Mouse (Mus musculus): ENCODE data around the gene 1700123L14Rik. TPM values are rescaled to one million over a fixed set of nuclear protein-coding genes. Genes with fewer than 3 reads are reported as not detected.
A peak's percentile ranks its signal among the peaks of the same experiment; 100 is the strongest.

1700123L14Rik gene
- total and polyA plus RNA-seq, 3 experiments = not detected

DNA sequence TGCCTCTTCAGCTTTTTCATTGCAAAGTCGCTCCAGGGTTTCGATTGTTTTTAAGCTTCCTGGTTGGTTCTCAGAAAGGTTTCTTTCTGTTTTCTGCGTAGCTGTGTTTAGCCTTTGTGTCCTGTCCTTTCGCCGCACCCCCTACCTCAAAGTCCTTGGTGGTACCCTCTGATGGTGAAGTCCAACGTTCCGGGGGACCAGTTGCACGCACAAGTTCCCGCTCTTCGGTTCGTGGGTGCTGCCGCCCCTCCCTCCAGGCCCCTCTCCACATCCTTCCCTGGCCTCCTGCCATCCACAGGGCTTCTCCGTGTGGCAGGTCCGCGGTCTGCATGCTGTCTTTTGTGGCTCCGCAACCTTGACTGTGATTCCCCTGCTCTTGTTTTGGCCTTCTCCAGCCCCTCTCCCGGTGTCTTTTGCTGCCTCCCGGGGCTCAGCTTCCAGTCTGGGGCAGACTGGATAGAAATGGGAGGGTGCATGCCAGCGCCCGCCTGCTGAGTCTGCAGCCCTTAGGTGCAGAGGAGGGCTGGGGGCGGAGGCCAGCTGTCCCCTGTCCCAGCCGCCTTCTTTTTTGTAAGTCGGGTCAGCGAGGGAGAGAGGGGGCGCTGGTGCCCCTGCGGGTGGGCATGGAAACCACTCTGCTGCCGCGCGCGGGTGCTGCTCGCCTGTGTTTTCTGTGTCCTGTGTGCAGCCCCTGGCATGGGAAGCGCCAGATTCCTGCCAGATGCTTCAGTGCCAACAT lies 49.3 kb downstream of the 1700123L14Rik start:
- Histone ChIP-seq H3K9ac (ENCODE audit: insufficient read depth, low read depth) (no peak overlapping the region), H3K36me3 (replicated peaks in 1 of 2; ENCODE audit: control insufficient read depth in 1 of 2, insufficient read depth in 1 of 2, low read length in 1 of 2) (no peaks in the 10 kb centered on the region), H3K79me2 (replicated peaks; ENCODE audit: control insufficient read depth, extremely low read depth, insufficient read depth, poor library complexity, severe bottlenecking) (no peaks in the 10 kb centered on the region), H3K27me3 (replicated peaks) (no peaks in the 10 kb centered on the region), H3K9me3 (replicated peaks; ENCODE audit: low read length) (peaks cover 17% of the 10 kb centered on the region), H3K4me1 (ENCODE audit: control insufficient read depth in 1 of 2, insufficient read depth in 2 of 2) (no peaks in the 10 kb centered on the region), H3K4me2 (ENCODE audit: insufficient read depth, low read depth, poor library complexity, severe bottlenecking) (no peak overlapping the region), H3K27ac (ENCODE audit: insufficient read depth, low read depth) (no peak overlapping the region), H3K4me3 (replicated peaks in 1 of 3; ENCODE audit: low read depth in 2 of 3, low read length in 2 of 3, poor library complexity in 1 of 3) (peak overlapping the region in 1 of 3 experiments; percentile 13)
- in situ Hi-C loops (cut with MboI; ENCODE audit: low pct_ligation_motif_present, low pct_unique_long_range_greater_than_20kb, low sequenced_read_pairs) = no loop called here
- TF ChIP-seq SMC3 (IDR thresholded peaks at IDR 0.05; ENCODE audit: low read depth, low read length) (no peak), USF1 (IDR thresholded peaks at IDR 0.05; ENCODE audit: low read depth, low read length) (no peak), MAX (IDR thresholded peaks at IDR 0.05; ENCODE audit: low read length) (no peak), POLR2AphosphoS2 (IDR thresholded peaks at IDR 0.05; ENCODE audit: low read depth, low read length) (no peak), PAX5 (IDR thresholded peaks at IDR 0.05; ENCODE audit: low read length) (no peak), JUND (conservative IDR thresholded peaks at IDR 0.05; ENCODE audit: low read depth, low read length) (no peak), SIN3A (IDR thresholded peaks at IDR 0.05; ENCODE audit: low read length) (no peak), RCOR1 (conservative IDR thresholded peaks at IDR 0.05; ENCODE audit: low read depth, low read length) (no peak), GABPA (IDR thresholded peaks at IDR 0.05; ENCODE audit: insufficient replicate concordance, low read depth, low read length) (no peak), NRF1 (IDR thresholded peaks at IDR 0.05; ENCODE audit: low read depth, low read length) (no peak), ETS1 (conservative IDR thresholded peaks at IDR 0.05; ENCODE audit: low read depth, low read length) (no peak), CHD1 (IDR thresholded peaks at IDR 0.05; ENCODE audit: low read depth, low read length) (no peak), MXI1 (IDR thresholded peaks at IDR 0.05; ENCODE audit: low read depth, low read length) (no peak)
- dilution Hi-C loops (cut with MboI; ENCODE audit: extremely low pct_ligation_motif_present, extremely low pct_unique_long_range_greater_than_20kb, low sequenced_read_pairs) = no loop called here
- no peak for DNase-seq (ENCODE audit: extremely low read depth)

DNA sequence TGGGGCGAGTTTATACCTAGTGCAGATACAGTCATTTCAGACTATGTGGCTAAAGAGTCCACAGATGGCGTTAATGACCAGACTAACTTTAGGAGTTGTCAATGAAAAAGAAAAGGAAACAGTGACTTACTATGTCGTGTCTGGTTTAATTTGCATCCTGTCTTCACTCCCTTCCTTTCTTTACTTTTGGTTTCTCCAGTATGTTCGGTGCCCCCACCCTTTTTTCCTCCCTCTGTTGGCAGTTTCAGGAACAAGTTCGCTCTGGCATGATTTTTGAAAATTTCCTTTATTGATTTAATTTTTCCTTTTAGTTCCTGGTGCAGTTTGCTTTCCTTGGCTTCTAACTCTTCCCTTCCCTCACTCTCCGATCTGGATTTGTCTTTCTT lies 49.9 kb downstream of the 1700123L14Rik start:
- H3K4me2 ChIP-seq (ENCODE audit: insufficient read depth, low read depth, poor library complexity, severe bottlenecking) = no peak overlapping the region
- no peaks in the 10 kb centered on the region for H3K79me2 ChIP-seq (replicated peaks; ENCODE audit: control insufficient read depth, extremely low read depth, insufficient read depth, poor library complexity, severe bottlenecking)
- no peaks in the 10 kb centered on the region for H3K27me3 ChIP-seq (replicated peaks)
- dilution Hi-C loops (cut with MboI; ENCODE audit: extremely low pct_ligation_motif_present, extremely low pct_unique_long_range_greater_than_20kb, low sequenced_read_pairs) = no loop called here
- in situ Hi-C loops (cut with MboI; ENCODE audit: low pct_ligation_motif_present, low pct_unique_long_range_greater_than_20kb, low sequenced_read_pairs) = no loop called here
- peak; percentile 26 for DNase-seq (ENCODE audit: extremely low read depth)
- H3K4me3 ChIP-seq (replicated peaks in 1 of 3; ENCODE audit: low read depth in 2 of 3, low read length in 2 of 3, poor library complexity in 1 of 3) = peak overlapping the region in 1 of 3 experiments; percentile 13
- H3K36me3 ChIP-seq (replicated peaks in 1 of 2; ENCODE audit: control insufficient read depth in 1 of 2, insufficient read depth in 1 of 2, low read length in 1 of 2) = no peaks in the 10 kb centered on the region
- no peaks in the 10 kb centered on the region for H3K4me1 ChIP-seq (ENCODE audit: control insufficient read depth in 1 of 2, insufficient read depth in 2 of 2)
- H3K27ac ChIP-seq (ENCODE audit: insufficient read depth, low read depth) = no peak overlapping the region
- H3K9ac ChIP-seq (ENCODE audit: insufficient read depth, low read depth) = no peak overlapping the region
- H3K9me3 ChIP-seq (replicated peaks; ENCODE audit: low read length) = peaks cover 18% of the 10 kb centered on the region
- TF ChIP-seq POLR2AphosphoS2 (IDR thresholded peaks at IDR 0.05; ENCODE audit: low read depth, low read length) (no peak), POLR2A (IDR thresholded peaks at IDR 0.05; ENCODE audit: low read depth, low read length) (no peak), CHD2 (IDR thresholded peaks at IDR 0.05; ENCODE audit: low read length) (no peak), CTCF (conservative IDR thresholded peaks at IDR 0.05 in 1 of 2, IDR thresholded peaks at IDR 0.05 in 1 of 2; ENCODE audit: low read depth in 2 of 2, low read length in 2 of 2) (no peak), RAD21 (IDR thresholded peaks at IDR 0.05; ENCODE audit: low read depth, low read length) (no peak), TBP (conservative IDR thresholded peaks at IDR 0.05; ENCODE audit: low read depth, low read length) (no peak), RCOR1 (conservative IDR thresholded peaks at IDR 0.05; ENCODE audit: low read depth, low read length) (no peak), MYC (IDR thresholded peaks at IDR 0.05; ENCODE audit: low read depth, low read length) (no peak), EP300 (IDR thresholded peaks at IDR 0.05; ENCODE audit: low read length) (no peak), JUN (IDR thresholded peaks at IDR 0.05; ENCODE audit: insufficient read depth, low read depth, low read length) (no peak), UBTF (IDR thresholded peaks at IDR 0.05; ENCODE audit: low read depth, low read length) (no peak), ZC3H11A (IDR thresholded peaks at IDR 0.05; ENCODE audit: low read depth, low read length) (no peak), MAFK (IDR thresholded peaks at IDR 0.05; ENCODE audit: insufficient replicate concordance, low read length) (no peak), GABPA (IDR thresholded peaks at IDR 0.05; ENCODE audit: insufficient replicate concordance, low read depth, low read length) (no peak), ZNF384 (IDR thresholded peaks at IDR 0.05; ENCODE audit: low read depth, low read length) (no peak), E2F4 (IDR thresholded peaks at IDR 0.05; ENCODE audit: insufficient replicate concordance, low read depth, low read length) (no peak)

All from CH12.LX (cell line).